Mouse (Mus musculus): Measurements from ENCODE around the gene Prim2. TPM values are rescaled to one million over a fixed set of nuclear protein-coding genes. Genes with fewer than 3 reads are reported as not detected.

Prim2 gene
- polyA plus RNA-seq, 1 experiment: 15.6 TPM

- TF ChIP-seq CTCF (IDR thresholded peaks at IDR 0.05; ENCODE audit: low read depth, low read length): no peak
- no peak for TF ChIP-seq POLR2A (IDR thresholded peaks at IDR 0.05; ENCODE audit: borderline replicate concordance, low read depth, low read length)
- no peak overlapping the region for H3K27ac ChIP-seq (ENCODE audit: insufficient read depth, low read depth, low read length)
- H3K4me1 ChIP-seq (ENCODE audit: control insufficient read depth, insufficient read depth, low read length): no peaks in the 10 kb centered on the region
- H3K4me3 ChIP-seq (ENCODE audit: insufficient read depth, low read length): no peak overlapping the region
These were observed 6.4 kb downstream of the Prim2 start for GRCm38 (mm10) chr1:33663163-33663562.

- Histone ChIP-seq H3K4me3 (ENCODE audit: insufficient read depth, low read length) (no peak overlapping the region), H3K27ac (ENCODE audit: insufficient read depth, low read depth, low read length) (no peak overlapping the region), H3K4me1 (ENCODE audit: control insufficient read depth, insufficient read depth, low read length) (no peaks in the 10 kb centered on the region)
- TF ChIP-seq CTCF (IDR thresholded peaks at IDR 0.05; ENCODE audit: low read depth, low read length): no peak
- TF ChIP-seq POLR2A (IDR thresholded peaks at IDR 0.05; ENCODE audit: borderline replicate concordance, low read depth, low read length): no peak
These were observed 11.3 kb downstream of the Prim2 start for GRCm38 (mm10) chr1:33658302-33658701.

- TF ChIP-seq CTCF (IDR thresholded peaks at IDR 0.05; ENCODE audit: low read depth, low read length) (no peak), POLR2A (IDR thresholded peaks at IDR 0.05; ENCODE audit: borderline replicate concordance, low read depth, low read length) (no peak)
- Histone ChIP-seq H3K4me3 (ENCODE audit: insufficient read depth, low read length) (no peak overlapping the region), H3K4me1 (ENCODE audit: control insufficient read depth, insufficient read depth, low read length) (no peaks in the 10 kb centered on the region), H3K27ac (ENCODE audit: insufficient read depth, low read depth, low read length) (no peak overlapping the region)
These were observed 11.9 kb downstream of the Prim2 start for GRCm38 (mm10) chr1:33657574-33658149.

- Histone ChIP-seq H3K4me3 (ENCODE audit: insufficient read depth, low read length) (no peak overlapping the region), H3K4me1 (ENCODE audit: control insufficient read depth, insufficient read depth, low read length) (no peaks in the 10 kb centered on the region), H3K27ac (ENCODE audit: insufficient read depth, low read depth, low read length) (no peak overlapping the region)
- TF ChIP-seq CTCF (IDR thresholded peaks at IDR 0.05; ENCODE audit: low read depth, low read length): no peak
- TF ChIP-seq POLR2A (IDR thresholded peaks at IDR 0.05; ENCODE audit: borderline replicate concordance, low read depth, low read length): no peak
These were observed 18.7 kb downstream of the Prim2 start for GRCm38 (mm10) chr1:33650875-33651274.

GRCm38 (mm10) chr1:33649534-33650108, 20.0 kb downstream of the Prim2 start:
- Histone ChIP-seq H3K4me1 (ENCODE audit: control insufficient read depth, insufficient read depth, low read length) (no peaks in the 10 kb centered on the region), H3K27ac (ENCODE audit: insufficient read depth, low read depth, low read length) (no peak overlapping the region), H3K4me3 (ENCODE audit: insufficient read depth, low read length) (no peak overlapping the region)
- TF ChIP-seq CTCF (IDR thresholded peaks at IDR 0.05; ENCODE audit: low read depth, low read length): no peak
- no peak for TF ChIP-seq POLR2A (IDR thresholded peaks at IDR 0.05; ENCODE audit: borderline replicate concordance, low read depth, low read length)

GRCm38 (mm10) chr1:33649021-33649420, 20.6 kb downstream of the Prim2 start:
- Histone ChIP-seq H3K4me3 (ENCODE audit: insufficient read depth, low read length) (no peak overlapping the region), H3K27ac (ENCODE audit: insufficient read depth, low read depth, low read length) (no peak overlapping the region), H3K4me1 (ENCODE audit: control insufficient read depth, insufficient read depth, low read length) (no peaks in the 10 kb centered on the region)
- TF ChIP-seq CTCF (IDR thresholded peaks at IDR 0.05; ENCODE audit: low read depth, low read length) (no peak), POLR2A (IDR thresholded peaks at IDR 0.05; ENCODE audit: borderline replicate concordance, low read depth, low read length) (no peak)

GRCm38 (mm10) chr1:33647661-33648060, 21.9 kb downstream of the Prim2 start:
- Histone ChIP-seq H3K27ac (ENCODE audit: insufficient read depth, low read depth, low read length) (no peak overlapping the region), H3K4me3 (ENCODE audit: insufficient read depth, low read length) (no peak overlapping the region), H3K4me1 (ENCODE audit: control insufficient read depth, insufficient read depth, low read length) (no peaks in the 10 kb centered on the region)
- TF ChIP-seq CTCF (IDR thresholded peaks at IDR 0.05; ENCODE audit: low read depth, low read length): no peak
- no peak for TF ChIP-seq POLR2A (IDR thresholded peaks at IDR 0.05; ENCODE audit: borderline replicate concordance, low read depth, low read length)

GRCm38 (mm10) chr1:33647173-33647572, 22.4 kb downstream of the Prim2 start:
- no peaks in the 10 kb centered on the region for H3K4me1 ChIP-seq (ENCODE audit: control insufficient read depth, insufficient read depth, low read length)
- no peak overlapping the region for H3K4me3 ChIP-seq (ENCODE audit: insufficient read depth, low read length)
- H3K27ac ChIP-seq (ENCODE audit: insufficient read depth, low read depth, low read length): no peak overlapping the region
- TF ChIP-seq CTCF (IDR thresholded peaks at IDR 0.05; ENCODE audit: low read depth, low read length) (no peak), POLR2A (IDR thresholded peaks at IDR 0.05; ENCODE audit: borderline replicate concordance, low read depth, low read length) (no peak)

- H3K4me3 ChIP-seq (ENCODE audit: insufficient read depth, low read length): no peak overlapping the region
- H3K27ac ChIP-seq (ENCODE audit: insufficient read depth, low read depth, low read length): no peak overlapping the region
- TF ChIP-seq CTCF (IDR thresholded peaks at IDR 0.05; ENCODE audit: low read depth, low read length) (no peak), POLR2A (IDR thresholded peaks at IDR 0.05; ENCODE audit: borderline replicate concordance, low read depth, low read length) (no peak)
- no peaks in the 10 kb centered on the region for H3K4me1 ChIP-seq (ENCODE audit: control insufficient read depth, insufficient read depth, low read length)
These were observed 23.9 kb downstream of the Prim2 start for GRCm38 (mm10) chr1:33645689-33646088.

GRCm38 (mm10) chr1:33641139-33641538, 28.5 kb downstream of the Prim2 start:
- H3K4me3 ChIP-seq (ENCODE audit: insufficient read depth, low read length): no peak overlapping the region
- H3K4me1 ChIP-seq (ENCODE audit: control insufficient read depth, insufficient read depth, low read length): no peaks in the 10 kb centered on the region
- no peak overlapping the region for H3K27ac ChIP-seq (ENCODE audit: insufficient read depth, low read depth, low read length)
- TF ChIP-seq POLR2A (IDR thresholded peaks at IDR 0.05; ENCODE audit: borderline replicate concordance, low read depth, low read length) (no peak), CTCF (IDR thresholded peaks at IDR 0.05; ENCODE audit: low read depth, low read length) (no peak)

Data from bone marrow macrophage, adult 2 months (primary cell).